Mouse (Mus musculus) forebrain, postnatal 0 days (tissue): ENCODE data around the gene Ankrd37. TPM values are rescaled to one million over a fixed set of nuclear protein-coding genes. Genes with fewer than 3 reads are reported as not detected.

Experiments used
- ATAC-seq: fragments of 200-750 bp; cut with Nextera tagmentation; 2 replicates; pipeline ENCODE4 v1.8.0; 2017; ENCODE audit warnings: mild to moderate bottlenecking, moderate library complexity
- DNase-seq: peaks from one replicate; pipeline ENCODE4 v3.0.0-alpha.2; 2015
- H3K27ac ChIP-seq: fragments of 300-500 bp; sonication (generic); 2 replicates; pipeline ENCODE4 v1.5.1; 2014; ENCODE audit warnings: low read depth, mild to moderate bottlenecking, antibody characterized with exemption, low read length, moderate library complexity, mixed read lengths
- H3K27me3 ChIP-seq: fragments of 300-500 bp; sonication (generic); 2 replicates; pipeline ENCODE4 v1.6.1; 2014; ENCODE audit warnings: mild to moderate bottlenecking, low read length, mixed read lengths; ENCODE audit not compliant: insufficient read depth
- H3K36me3 ChIP-seq: fragments of 300-500 bp; sonication (generic); 2 replicates; pipeline ENCODE4 v1.6.1; 2014; ENCODE audit warnings: mild to moderate bottlenecking, moderate library complexity; ENCODE audit not compliant: insufficient read depth
- H3K4me1 ChIP-seq: fragments of 300-500 bp; sonication (generic); 2 replicates; pipeline ENCODE4 v1.6.1; 2014; ENCODE audit warnings: antibody characterized with exemption; ENCODE audit not compliant: insufficient read depth
- H3K4me2 ChIP-seq: fragments of 300-500 bp; sonication (generic); 2 replicates; pipeline ENCODE4 v1.6.1; 2014; ENCODE audit warnings: low read depth, mild to moderate bottlenecking, moderate library complexity
- H3K4me3 ChIP-seq: fragments of 300-500 bp; sonication (generic); 2 replicates; pipeline ENCODE4 v1.5.1; 2014; ENCODE audit warnings: low read depth, low read length, mixed read lengths
- H3K9ac ChIP-seq: fragments of 300-500 bp; sonication (generic); 2 replicates; pipeline ENCODE4 v1.6.1; 2014; ENCODE audit warnings: mild to moderate bottlenecking
- H3K9me3 ChIP-seq: fragments of 300-500 bp; sonication (generic); 2 replicates; pipeline ENCODE4 v1.6.1; 2016; ENCODE audit warnings: low read length
- CTCF ChIP-seq: sonication (generic); IDR thresholded peaks from 2 replicates; pipeline ENCODE4 v1.5.1; 2016; ENCODE audit warnings: antibody characterized with exemption, control low read depth, low read depth
- WGBS: fragments of 180-500 bp; shearing (Covaris S2); extraction: QIAGEN DNeasy Blood & Tissue Kit; methylation state at CpG from one replicate; pipeline ENCODE4 v1.1.7; 2014; 5-methylcytosine and 5-hydroxymethylcytosine counted together
- polyA plus RNA-seq: library from polyadenylated mRNA; unstranded; fragments of >200 nt; fragmentation: Nextera tagmentation; extraction: Ambion mirVana; gene quantifications from 2 replicates; pipeline ENCODE4 v1.2.1, GENCODE M21; 2015
- total RNA-seq: library from RNA; depleted of rRNA; stranded (reverse); fragments of >200 nt; gene quantifications from 2 replicates; pipeline ENCODE4 v1.2.3, GENCODE M21; 2014; rRNA removed

The Ankrd37 gene
- total RNA-seq (8.3 and 10.5 TPM in 2 replicates), polyA plus RNA-seq (12.9 and 14.5 TPM in 2 replicates)

- no peaks in the 10 kb centered on the region for H3K27me3 ChIP-seq
- no peak within 1 kb of the TSS for H3K27ac ChIP-seq
- H3K4me3 ChIP-seq, result no peak within 1 kb of the TSS
- 74% methylated on average over 4 of the region's 4 CpGs for WGBS
- no peak for TF ChIP-seq CTCF
- H3K4me1 ChIP-seq, result 0 out of 2 replicates have a peak, but pooled peaks cover 2% of the 10 kb centered on the region
- no peak for DNase-seq
- no peaks in the 10 kb centered on the region for H3K9me3 ChIP-seq
- no peak within 1 kb of the TSS for H3K9ac ChIP-seq
- no peak within 1 kb of the TSS for H3K4me2 ChIP-seq
- ATAC-seq, result no peak
- no peaks in the 10 kb centered on the region for H3K36me3 ChIP-seq
These were observed at the start of gene Ankrd37 for GRCm38 (mm10) chr8:46005596-46005995. Ankrd37 (minus strand) TSS chr8:46005707.

- 53% methylated on average over 13 of the region's 13 CpGs for WGBS
- TF ChIP-seq CTCF, result no peak
- DNase-seq (no peak), ATAC-seq (no peak)
- no peak overlapping the region for H3K4me2 ChIP-seq
- H3K4me3 ChIP-seq, result no peak overlapping the region
- H3K27me3 ChIP-seq, result no peaks in the 10 kb centered on the region
- no peaks in the 10 kb centered on the region for H3K4me1 ChIP-seq
- H3K9me3 ChIP-seq, result no peaks in the 10 kb centered on the region
- H3K27ac ChIP-seq, result no peak overlapping the region
- peaks cover 27% of the 10 kb centered on the region for H3K36me3 ChIP-seq
- H3K9ac ChIP-seq, result no peak overlapping the region
These were observed 34.8 kb upstream of the Ankrd37 start for GRCm38 (mm10) chr8:46040260-46040659.

DNA sequence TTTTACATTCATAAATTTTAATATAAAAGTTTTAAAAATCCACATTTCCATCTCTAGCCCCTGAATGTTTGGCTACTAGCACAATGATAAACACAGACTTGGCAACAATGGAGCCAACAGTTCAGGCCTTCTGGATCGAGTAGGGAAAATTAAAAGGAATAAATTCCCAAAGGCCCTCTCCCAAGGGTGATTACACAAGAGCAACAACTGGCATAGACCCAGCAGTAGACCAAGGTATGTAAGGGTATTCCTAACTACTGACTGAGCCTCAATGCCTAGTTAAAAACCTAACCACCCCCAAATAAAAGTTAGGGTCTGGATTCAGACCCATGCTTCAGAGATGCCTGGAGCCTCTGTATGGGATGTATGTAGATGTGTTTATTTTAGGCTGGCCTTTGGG, 34.2 kb upstream of the Ankrd37 start:
- no peak for TF ChIP-seq CTCF
- no peak overlapping the region for H3K27ac ChIP-seq
- DNase-seq, result no peak

GRCm38 (mm10) chr8:46036217-46036616, 30.7 kb upstream of the Ankrd37 start:
- DNase-seq, result no peak
- H3K4me3 ChIP-seq, result no peak overlapping the region
- no peak for TF ChIP-seq CTCF
- peaks cover 22% of the 10 kb centered on the region for H3K36me3 ChIP-seq
- no peak overlapping the region for H3K9ac ChIP-seq
- H3K4me2 ChIP-seq, result no peak overlapping the region
- no peak for ATAC-seq
- H3K27me3 ChIP-seq, result no peaks in the 10 kb centered on the region
- 75% methylated on average over 11 of the region's 11 CpGs for WGBS
- no peaks in the 10 kb centered on the region for H3K4me1 ChIP-seq
- H3K27ac ChIP-seq, result no peak overlapping the region
- H3K9me3 ChIP-seq, result no peaks in the 10 kb centered on the region

More for the DNA sequence above, 34.2 kb upstream of the Ankrd37 start:
- Histone ChIP-seq H3K4me3 (no peak overlapping the region), H3K4me1 (no peaks in the 10 kb centered on the region), H3K9me3 (no peaks in the 10 kb centered on the region), H3K9ac (no peak overlapping the region), H3K4me2 (no peak overlapping the region), H3K36me3 (peaks cover 25% of the 10 kb centered on the region), H3K27me3 (no peaks in the 10 kb centered on the region)
- 53% methylated on average over 1 of the region's 1 CpGs for WGBS
- ATAC-seq, result no peak

DNA sequence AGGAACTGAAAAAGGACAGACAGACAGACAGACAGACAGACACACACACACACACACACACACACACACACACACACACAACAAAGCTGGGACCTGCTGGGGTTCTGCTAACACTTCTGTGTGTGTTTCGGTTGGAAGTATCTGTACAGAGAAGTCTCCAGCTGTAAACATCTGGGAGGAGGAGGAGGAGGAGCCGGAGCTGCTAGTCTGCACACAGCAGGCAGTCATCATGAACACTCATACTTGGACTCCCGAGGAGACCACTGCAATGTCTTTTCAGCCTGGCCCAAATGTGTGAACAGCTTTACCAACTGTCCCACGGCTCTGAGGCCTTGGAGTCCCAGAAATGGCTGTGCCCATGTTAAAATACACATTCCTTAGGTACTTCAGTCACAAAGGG, 18.9 kb upstream of the Ankrd37 start:
- H3K27me3 ChIP-seq, result no peaks in the 10 kb centered on the region
- H3K27ac ChIP-seq, result no peak overlapping the region
- ATAC-seq (no peak), DNase-seq (no peak)
- H3K9me3 ChIP-seq, result no peaks in the 10 kb centered on the region
- 63% methylated on average over 4 of the region's 4 CpGs for WGBS
- no peak overlapping the region for H3K4me2 ChIP-seq
- H3K9ac ChIP-seq, result no peak overlapping the region
- no peak for TF ChIP-seq CTCF
- H3K4me1 ChIP-seq, result no peaks in the 10 kb centered on the region
- no peaks in the 10 kb centered on the region for H3K36me3 ChIP-seq
- H3K4me3 ChIP-seq, result no peak overlapping the region

DNA sequence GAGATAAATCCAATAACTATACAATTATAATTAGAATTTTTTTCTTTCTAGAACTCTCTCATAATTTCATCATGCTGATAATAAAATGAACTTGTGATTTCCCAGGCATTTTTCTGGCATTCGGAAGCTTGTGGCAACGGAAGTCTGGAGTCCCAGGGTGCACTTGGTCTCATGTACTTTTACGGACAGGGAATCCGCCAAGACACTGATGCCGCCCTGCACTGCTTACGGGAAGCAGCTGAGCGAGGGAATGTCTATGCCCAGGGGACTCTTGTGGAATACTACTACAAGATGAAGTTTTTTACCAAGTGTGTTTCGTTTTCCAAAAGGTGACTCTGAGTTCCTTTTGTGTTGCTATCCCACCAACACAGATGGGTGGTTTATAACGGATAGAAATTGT, 17.3 kb upstream of the Ankrd37 start:
- no peaks in the 10 kb centered on the region for H3K36me3 ChIP-seq
- no peak overlapping the region for H3K4me2 ChIP-seq
- no peak for ATAC-seq
- no peaks in the 10 kb centered on the region for H3K9me3 ChIP-seq
- no peak overlapping the region for H3K4me3 ChIP-seq
- H3K4me1 ChIP-seq, result no peaks in the 10 kb centered on the region
- no peak for TF ChIP-seq CTCF
- no peaks in the 10 kb centered on the region for H3K27me3 ChIP-seq
- no peak for DNase-seq
- WGBS, result 95% methylated on average over 9 of the region's 9 CpGs
- H3K9ac ChIP-seq, result no peak overlapping the region
- H3K27ac ChIP-seq, result no peak overlapping the region

DNA sequence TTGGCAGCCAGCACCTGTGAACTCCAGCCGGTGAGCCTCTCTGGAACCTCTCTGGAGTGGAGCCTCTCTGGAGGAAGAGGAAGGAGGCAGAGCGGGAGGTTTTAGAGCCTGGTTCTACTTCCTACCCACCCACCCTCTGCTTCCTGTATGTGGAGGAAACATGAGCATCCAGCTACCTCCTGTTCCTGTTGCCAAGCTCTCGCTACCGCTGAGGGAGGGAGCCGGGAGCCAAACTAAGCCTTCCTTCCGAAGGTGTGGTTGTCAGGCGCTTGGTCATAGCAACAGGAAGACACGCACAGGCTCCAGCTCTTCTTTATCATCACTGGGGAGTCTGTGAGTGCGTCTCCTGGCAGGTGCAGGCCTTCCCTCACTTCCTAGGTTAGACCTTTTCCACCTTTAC, 16.7 kb upstream of the Ankrd37 start:
- Histone ChIP-seq H3K9me3 (no peaks in the 10 kb centered on the region), H3K4me3 (no peak overlapping the region), H3K4me1 (no peaks in the 10 kb centered on the region), H3K36me3 (no peaks in the 10 kb centered on the region), H3K4me2 (no peak overlapping the region), H3K27me3 (no peaks in the 10 kb centered on the region), H3K27ac (no peak overlapping the region), H3K9ac (no peak overlapping the region)
- ATAC-seq (no peak), DNase-seq (no peak)
- TF ChIP-seq CTCF, result no peak
- 88% methylated on average over 9 of the region's 9 CpGs for WGBS
